Mouse (Mus musculus) frontal cortex, postnatal 36 days (tissue): ENCODE results near the gene Atrnl1.

Experiments used
- DNase-seq, 2 experiments: peaks; one replicate each; pipeline ENCODE4 v3.0.0; 2022; ENCODE audit warnings: low spot score in 2 of 2

Gene Atrnl1

DNA sequence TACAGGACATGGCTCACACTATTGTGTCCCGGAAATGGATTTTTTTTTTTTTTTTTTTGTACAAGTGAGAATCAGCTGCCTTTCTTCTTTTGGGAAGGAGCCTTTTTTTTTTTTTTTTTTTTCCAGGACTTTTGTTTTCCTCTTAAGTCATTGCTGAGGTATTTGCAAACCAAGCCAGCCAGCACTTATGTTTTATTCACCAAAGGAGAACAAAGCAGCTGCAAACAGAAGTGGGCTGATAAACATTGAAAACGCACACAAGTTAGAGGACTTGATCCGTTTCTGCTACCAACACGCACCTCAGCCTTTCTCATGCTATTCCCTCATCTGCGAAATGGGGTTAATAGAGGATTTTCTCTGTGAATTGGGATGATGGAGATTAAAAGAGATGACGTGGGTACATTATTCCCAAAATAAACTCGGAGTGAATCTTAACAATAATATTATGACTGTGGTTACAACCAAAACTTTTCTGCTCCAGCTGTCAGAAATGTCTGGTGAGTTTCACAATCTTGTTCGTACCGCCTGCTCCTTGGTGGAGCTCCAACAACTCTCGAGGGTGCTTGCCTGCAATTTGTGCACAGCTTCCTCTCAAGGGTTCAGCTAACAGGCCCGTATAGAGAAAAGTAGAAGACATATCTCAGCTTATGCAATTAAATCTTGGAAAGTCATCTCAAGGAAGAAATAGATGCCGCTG, 1.3 kb upstream of the Atrnl1 start:
- peak in 1 of 2 experiments; percentile 24 for DNase-seq

DNA sequence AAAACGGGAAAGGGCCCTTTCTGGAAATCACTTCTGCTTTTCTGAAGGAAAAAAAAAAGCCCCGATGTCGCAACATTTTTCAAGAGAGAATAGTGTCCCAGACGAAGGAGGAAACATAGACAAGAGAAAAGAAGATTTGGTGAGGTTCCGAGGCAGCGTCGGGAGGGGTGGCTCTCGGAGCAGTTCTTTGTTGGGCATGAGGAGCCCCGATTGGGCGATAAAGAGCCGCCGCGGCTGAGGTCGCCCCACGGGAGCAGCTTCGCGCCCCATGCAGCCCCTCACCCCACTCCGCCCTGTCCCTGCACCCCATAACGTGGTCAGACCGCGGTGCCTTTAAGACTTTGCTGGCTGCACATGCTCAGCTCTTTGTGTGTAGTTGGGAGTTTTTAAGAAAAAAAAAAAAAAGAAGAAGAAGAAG, 767 bp upstream of the Atrnl1 start:
- no peak for DNase-seq

DNA sequence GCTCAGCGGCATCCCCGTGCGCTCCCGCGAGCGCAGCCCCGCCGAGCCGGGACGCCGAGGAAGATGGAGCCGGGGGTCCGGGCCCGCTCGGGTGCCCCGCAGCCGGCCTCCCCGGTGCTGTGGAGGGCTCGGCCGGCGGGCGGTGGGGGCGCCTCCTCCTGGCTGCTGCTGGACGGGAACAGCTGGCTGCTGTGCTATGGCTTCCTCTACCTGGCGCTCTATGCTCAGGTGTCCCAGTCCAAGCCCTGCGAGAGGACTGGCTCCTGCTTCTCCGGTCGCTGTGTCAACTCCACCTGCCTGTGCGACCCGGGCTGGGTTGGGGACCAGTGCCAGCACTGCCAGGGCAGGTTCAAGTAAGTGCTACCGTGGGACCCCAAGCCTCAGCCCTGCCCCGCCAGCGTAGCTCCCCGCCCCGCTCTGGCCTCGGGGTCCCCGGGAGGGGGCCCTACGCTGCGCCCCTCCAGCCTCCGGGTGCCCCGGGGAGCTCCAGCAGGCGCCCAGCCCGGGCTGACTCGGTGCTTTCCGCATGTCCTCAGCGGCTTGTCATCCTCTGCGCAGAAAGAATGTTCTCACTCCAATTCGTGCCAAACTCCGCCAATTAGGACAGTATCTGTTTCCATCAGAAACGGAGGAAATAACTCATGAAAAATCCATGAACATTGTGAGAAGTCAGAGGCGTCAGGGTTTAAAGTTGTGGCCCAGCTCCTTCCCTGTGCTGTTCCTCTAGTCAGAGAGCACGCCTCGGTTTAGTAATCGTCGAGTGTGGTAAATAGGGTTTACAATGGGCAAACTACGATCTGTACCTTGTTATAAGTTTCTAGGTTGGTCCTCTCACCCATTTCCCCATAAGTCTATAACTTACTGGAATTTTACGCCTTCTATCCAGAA, 701 bp downstream of the Atrnl1 start:
- peak; percentile 25 to 37 for DNase-seq

DNA sequence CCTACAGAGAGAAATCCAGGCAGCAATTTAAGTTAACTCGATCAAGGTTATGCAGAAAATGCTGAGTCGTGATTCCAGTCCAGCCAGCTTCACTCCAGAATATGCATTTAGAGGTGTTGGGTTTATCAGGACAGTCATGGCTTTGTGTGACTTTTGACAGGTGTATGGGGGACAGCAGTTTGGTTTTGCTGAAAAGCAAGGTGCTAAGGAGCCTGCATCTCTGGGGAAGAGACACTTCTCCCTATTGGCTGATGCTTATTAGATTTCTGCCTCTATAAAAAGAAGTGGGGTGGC, 1.3 kb downstream of the Atrnl1 start:
- DNase-seq: peak; percentile 19 to 26

DNA sequence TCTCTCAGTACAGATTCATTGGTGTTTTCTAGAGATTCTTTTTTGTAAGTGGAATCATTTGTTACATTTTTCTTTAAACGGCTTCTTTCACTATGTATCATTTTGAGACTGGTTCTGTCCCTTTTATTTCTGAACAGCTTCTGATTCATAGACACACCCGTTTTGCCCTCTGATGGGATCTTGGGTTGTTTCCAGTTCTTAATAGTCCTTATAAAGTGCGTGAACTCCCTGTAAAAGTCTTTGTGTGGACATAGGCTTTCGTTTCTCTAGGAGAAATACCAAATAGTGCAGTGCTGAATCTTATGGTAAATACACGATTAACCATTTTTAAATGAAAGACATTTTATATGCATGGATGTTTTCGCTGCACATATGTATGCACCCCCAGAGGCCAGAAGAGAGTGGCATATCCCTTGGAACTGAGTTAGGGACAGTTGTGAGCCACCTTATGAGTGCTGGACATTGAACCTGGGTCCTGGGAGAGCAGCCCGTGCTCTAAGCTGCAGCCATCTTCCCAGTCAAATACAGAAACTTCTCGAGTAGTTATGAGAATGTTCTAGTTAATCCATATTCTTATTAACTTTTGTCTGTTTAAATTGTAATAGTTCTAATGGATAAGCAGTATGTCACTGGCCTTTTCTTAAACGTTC, 5.3 kb downstream of the Atrnl1 start:
- DNase-seq: no peak

DNA sequence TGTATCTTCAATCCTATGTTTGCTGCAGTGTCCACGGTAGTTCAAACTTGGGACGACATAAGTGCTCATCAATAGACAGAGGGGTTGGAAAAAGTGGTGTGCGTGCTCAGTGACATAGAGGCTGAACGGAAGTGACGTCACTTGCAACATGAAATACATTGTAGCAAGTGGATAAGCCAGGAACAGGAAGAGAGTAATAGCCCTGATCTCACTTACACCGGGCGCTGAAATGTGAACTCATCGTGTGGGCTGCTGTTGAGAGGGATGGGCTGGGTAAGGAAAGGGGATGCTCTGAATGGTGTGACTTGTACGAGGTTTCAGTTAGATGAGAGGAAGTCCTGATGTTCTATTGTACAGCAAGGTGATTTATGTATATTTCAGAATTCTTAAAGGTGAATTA, 8.3 kb downstream of the Atrnl1 start:
- no peak for DNase-seq

DNA sequence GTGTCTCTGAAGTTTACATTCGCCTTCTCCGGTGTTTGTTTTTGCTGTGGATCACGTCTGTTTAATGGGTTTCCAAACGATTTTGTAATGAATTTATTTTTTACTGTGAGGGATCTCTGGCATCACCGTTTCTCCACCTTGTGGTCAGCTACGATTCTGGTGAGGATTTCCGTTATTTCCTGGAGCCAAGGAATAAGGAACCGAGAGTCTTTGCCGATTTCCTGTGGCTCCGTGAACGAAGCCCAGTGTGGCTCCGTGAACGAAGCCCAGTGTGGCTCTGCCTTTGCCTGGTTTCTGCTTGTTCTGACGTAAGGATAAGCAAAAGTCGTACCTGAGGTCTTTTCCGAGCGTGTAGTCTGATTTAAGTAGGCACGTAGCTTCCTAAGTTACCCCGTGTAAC, 11.0 kb downstream of the Atrnl1 start:
- no peak for DNase-seq

DNA sequence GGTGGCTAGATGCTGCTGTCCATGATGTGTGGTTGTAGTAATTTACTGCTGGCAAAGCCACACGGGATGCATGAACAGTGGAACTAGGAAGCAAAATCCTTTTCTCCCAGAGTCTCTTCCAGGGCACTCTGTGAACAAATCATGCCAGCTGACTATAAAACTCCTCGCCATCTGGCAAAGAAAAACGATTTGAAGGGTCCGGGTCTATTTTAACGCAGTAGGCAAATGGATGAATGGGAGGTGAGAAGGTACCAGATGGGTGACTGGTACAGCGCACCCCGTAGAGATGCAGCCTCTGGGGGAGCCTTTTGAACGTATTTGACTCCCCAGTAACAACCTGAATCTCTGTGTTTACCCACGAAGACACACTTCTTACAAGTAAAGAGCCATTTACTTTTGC, 14.9 kb downstream of the Atrnl1 start:
- peak; percentile 9 to 63 for DNase-seq

DNA sequence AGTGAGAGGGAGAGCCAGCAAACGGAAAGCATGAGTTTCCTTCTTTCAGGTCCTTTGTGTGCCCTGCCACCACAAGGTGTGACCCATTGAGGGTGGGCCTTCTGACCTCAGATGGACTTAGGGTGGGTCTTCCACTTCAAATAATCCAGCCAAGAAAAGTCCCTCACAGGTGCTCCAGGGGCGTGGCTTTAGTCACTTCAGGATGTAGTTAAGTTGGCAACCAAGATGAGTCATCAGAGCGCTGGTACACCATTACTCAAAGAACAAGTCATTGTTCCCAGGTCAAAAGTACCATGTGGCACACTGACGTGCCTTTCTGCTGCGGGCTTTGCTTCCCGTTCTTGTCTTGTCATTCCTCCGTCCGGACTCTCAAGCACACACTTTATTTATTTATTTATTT, 16.4 kb downstream of the Atrnl1 start:
- no peak for DNase-seq

DNA sequence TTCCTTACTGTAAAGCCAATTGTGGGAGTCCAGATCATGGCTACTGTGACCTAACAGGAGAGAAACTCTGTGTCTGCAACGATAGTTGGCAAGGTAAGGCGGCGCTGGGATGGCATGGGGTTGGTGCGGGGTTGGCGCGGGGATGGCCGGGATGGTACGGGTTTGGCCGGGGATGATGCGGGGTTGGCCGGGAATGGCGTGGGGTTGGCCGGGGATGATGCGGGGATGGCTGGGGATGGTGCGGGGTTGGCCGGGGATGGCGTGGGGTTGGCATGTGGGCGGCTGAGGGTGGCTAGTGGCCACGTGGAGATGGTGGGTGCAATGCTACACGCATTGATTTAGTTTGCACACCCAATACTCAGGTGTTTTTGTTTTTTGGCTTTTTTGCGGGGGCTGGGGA, 31.7 kb downstream of the Atrnl1 start:
- DNase-seq: no peak

DNA sequence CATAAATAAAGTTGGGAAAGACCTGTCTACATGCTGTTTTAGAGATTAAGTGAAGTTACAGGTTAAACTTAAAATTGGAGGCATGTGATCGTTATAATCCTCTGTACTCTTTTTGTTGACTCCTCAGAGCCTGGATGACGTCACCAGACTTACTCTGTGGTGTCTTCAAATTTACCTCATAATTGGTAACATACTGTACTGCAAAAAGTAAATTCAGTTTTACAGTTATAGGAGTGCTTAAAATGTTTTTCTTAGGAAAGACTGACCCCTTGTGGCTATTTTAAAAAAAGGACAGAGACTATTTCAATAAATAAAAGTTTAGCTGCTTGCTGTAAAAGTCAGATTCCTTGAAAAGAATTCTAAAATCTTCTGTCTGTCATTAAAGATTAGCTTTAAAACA, 32.1 kb downstream of the Atrnl1 start:
- DNase-seq: no peak

DNA sequence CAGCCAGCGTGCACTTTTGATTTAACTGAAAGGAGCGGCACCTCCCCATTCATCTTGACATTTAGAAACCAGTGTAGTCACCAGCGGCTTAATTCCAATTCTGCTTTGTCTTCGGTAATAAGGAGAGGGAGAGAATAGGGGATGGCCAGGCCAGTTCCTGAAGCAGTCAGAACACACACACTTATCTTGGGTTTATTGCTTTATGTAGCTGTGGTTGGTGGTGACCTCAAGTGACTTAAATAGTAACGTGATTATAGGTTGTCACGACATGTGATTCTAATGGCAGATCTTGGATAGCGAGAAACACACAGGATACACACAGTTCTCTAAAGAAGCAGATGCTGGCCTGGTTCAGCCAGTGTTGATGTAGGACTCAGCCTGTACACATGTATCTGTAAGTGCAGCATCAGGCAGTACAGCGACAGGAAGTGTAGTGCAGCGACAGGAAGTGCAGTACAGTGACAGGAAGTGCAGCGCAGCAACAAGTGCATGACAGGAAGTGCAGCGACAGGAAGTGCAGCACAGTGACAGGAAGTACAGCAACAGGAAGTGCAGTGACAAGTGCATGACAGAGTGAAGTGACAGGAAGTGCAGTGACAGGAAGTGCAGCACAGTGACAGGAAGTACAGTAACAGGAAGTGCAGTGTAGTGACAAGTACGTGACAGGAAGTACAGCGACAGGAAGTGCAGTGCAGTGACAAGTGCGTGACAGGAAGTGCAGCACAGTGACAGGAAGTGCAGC, 37.5 kb downstream of the Atrnl1 start:
- DNase-seq: no peak

DNA sequence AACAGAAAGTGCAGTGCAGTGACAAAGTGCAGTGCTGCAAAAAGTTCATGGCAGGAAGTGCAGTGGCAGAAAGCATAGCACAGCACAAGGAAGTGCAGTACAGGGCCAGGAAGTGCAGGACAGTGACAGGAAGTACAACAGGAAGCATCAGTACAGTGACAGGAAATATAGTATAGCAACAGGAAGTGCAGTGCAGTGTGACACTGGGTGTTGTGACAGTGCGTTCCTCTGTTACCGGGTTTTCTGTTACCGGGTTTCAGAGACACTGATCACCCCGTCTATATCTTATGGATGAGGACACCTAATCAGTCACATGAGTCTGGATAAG, 38.1 kb downstream of the Atrnl1 start:
- no peak for DNase-seq

DNA sequence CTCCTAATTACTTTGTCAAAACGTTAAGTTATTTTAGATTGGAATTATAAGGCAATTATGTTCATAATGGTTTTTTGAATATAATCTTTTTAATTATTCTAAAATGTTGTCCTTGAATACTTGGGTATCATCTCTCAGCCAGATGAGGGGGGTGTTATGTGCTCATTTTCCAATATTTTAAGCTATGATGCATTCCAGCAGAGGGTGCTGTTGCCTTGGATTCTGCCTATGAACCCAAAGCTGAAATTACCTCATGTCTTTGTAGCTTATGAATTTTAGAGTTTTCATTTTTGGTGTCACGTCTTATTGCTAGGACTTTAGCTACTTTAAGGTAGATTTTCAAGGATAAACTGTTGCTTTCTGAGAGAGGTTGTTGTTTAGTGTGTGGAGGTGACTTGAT, 44.2 kb downstream of the Atrnl1 start:
- peak; percentile 45 to 79 for DNase-seq

DNA sequence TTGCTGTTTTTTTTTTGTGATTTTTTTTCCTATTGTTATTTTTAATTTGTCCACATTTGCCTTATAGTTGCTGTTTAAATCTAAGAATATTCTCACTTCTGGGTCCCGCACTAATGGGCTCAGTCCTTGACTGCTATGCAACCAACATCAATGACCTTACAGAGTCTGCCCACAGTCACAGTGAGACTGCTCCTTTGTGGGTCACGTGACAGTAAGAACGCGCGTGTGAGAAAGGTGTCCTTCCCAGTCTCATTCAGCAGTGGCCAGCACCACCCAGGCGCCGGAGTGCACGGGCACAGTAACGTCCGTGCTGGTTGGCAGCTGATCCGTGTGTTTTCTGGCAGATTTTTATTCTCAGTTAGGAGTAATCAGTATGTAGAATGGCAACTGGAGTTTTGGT, 44.7 kb downstream of the Atrnl1 start:
- DNase-seq: no peak

DNA sequence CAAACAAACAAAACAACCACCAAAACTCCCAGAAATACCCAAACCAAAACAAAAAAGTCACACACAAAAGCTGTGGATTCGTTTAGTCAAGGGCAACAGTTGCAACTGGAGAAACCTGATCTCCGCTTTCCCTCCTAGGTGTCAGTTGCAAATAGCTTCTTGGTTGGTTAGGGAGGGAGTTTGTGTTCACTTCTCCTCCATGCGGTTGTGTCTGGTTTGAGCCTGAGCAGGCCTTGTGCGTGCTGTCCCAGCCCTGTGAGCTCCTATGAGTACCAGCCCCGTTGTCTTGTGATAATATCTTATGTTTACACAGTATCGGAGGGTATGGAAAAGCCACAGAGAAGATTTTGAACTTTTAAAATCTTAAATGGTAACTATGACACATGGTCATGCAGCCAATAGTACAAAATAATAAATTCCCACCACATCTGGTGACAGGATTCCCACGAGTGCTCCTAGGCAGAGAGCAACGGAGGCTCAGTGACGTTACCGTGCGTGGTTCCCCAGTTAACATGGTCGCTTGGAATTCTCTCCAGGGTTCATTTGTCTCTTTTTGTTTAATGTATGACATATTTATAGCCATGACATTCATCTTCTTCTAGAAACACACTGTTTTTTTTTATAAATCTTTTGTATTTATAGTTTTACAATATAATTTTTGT, 46.7 kb downstream of the Atrnl1 start:
- no peak for DNase-seq

DNA sequence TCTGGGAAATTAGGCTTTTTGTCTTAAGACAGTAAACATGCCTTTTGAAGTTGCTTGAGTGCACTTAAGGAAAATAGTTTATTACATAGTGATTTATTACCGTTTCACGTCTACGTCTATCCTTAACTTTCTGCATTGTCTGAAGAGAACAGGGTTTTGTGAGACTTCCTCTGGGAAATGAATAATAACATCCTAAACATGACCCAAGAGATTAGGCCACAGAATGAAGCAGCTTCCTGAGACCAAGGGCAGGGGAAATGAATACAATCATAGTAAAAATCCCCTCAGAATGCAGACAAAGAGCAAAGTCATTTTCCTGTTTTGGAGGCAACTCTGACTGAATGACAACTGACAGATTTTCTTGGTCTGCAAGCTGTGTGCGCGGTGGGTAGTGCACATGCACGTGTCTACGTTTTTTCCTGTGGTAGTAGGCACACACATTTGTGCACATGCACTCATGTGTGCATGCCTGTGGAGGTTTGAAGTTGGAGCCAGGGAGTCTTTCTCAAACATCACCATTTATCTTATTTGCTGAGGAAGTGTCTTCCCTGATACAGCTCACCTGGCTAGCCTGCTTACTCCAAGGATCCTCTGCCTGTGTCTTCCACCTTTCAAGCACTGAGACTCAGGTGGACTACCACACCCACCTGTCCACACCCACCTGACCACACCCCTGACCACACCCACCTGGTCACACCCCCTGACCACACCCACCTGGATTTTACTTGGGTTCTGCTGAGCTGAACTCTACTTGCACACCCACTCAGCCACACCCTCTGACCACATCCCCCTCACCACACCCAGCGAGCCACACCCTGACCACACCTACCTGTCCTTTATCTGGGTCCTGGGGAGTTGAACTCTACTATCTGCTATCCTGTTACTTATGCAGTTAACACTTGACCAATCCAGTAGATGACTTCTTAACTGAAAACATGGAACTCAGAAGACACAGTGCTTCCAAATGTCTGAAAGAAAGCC, 47.6 kb downstream of the Atrnl1 start:
- DNase-seq: no peak

DNA sequence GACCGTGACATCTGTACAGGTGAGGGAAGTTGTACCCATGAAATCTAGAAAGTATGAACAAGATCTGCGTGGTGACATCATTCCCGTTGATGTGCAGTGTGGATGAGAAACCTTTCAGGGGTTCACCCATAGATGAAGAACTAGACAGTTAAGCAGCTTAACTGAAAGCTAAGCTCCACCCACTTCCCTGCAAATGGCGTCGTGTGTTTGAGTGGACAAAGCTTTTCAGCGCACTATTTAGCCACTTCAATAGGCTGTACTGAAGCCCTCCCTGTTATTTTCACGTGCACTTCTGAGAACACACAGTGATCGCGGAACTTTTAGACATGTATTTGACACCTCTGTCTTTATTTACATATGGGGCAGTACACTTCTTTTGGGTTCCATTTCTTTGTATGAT, 56.2 kb downstream of the Atrnl1 start:
- no peak for DNase-seq

DNA sequence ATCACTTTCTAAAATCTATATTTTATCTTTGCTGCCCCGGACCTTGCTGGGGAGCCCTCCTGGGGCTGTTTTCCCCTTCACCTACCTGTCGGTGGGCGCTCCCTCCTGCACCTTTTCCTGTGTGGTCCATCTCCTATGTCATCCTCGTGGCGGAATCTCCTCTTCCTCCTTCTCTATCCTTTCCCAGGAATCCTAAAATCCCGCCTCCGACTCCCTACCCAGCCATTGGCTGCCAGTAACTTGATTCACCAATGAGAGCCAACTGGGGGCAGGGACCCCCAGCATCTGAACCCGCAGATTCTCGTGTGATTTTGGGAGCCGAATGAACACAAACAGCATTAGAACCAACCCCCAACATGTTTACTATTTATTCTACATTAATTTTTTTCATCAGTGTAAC, 57.1 kb downstream of the Atrnl1 start:
- DNase-seq: no peak

DNA sequence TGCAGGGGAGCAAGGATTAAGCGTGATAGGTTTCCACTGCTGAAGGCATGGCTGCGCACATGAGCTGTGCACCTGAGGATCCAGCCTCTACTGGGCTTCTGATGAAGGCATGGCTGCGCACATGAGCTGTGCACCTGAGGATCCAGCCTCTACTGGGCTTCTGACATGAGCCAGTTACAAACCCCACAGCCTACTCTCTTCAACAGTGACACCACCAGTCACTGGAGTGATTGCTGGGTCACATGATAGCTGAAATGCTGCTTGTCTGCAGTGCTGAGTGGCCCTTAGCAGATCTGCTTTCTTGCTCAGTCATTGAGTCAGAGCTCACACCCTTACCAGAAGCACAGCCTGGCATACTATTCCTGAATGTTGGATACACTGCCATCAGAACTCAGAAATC, 68.6 kb downstream of the Atrnl1 start:
- DNase-seq: no peak

DNA sequence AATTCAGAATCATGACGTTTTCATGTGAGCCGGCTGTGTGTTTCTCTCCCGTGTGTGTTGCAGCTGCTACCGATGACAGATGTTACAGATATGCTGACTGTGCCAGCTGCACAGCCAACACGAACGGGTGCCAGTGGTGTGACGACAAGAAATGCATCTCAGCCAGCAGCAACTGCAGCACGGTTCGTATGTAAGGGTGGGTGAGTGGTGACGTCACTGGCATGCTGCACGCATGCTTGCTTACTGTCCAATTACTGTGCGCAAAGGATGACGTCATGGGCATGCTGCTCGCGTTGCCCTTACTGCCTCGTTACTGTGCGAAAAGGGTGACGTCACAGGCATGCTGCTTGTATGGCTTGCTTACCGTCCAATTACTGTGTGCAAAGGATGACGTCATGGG, 75.8 kb downstream of the Atrnl1 start:
- peak; percentile 23 to 46 for DNase-seq
